Mouse (Mus musculus) embryo, embryonic 10.5 days (tissue): ENCODE data around the gene Nfatc2.

ENCODE experiments used
- DNase-seq: peaks from one replicate; pipeline ENCODE4 v3.0.0-alpha.2; 2015; ENCODE audit warnings: low spot score

The Nfatc2 gene

GRCm38 (mm10) chr2:168527430-168527792, 74.0 kb downstream of the Nfatc2 start:
- no peak for DNase-seq

GRCm38 (mm10) chr2:168526547-168527429, 74.7 kb downstream of the Nfatc2 start:
- no peak for DNase-seq

GRCm38 (mm10) chr2:168525391-168526154, 75.9 kb downstream of the Nfatc2 start:
- no peak for DNase-seq

GRCm38 (mm10) chr2:168524905-168525381, 76.5 kb downstream of the Nfatc2 start:
- peak; percentile 80 for DNase-seq

GRCm38 (mm10) chr2:168522247-168522646, 79.2 kb downstream of the Nfatc2 start:
- DNase-seq = no peak

- DNase-seq = no peak
These were observed 80.7 kb downstream of the Nfatc2 start for GRCm38 (mm10) chr2:168520771-168521170.

GRCm38 (mm10) chr2:168519589-168519988, 81.9 kb downstream of the Nfatc2 start:
- DNase-seq = no peak

- no peak for DNase-seq
These were observed 83.2 kb downstream of the Nfatc2 start for GRCm38 (mm10) chr2:168518256-168518659.

GRCm38 (mm10) chr2:168517774-168518173, 83.7 kb downstream of the Nfatc2 start:
- no peak for DNase-seq

- no peak for DNase-seq
These were observed 84.7 kb downstream of the Nfatc2 start for GRCm38 (mm10) chr2:168516717-168517116.

GRCm38 (mm10) chr2:168515466-168515865, 86.0 kb downstream of the Nfatc2 start:
- no peak for DNase-seq

- no peak for DNase-seq
These were observed 87.3 kb downstream of the Nfatc2 start for GRCm38 (mm10) chr2:168514131-168514530.

- DNase-seq = no peak
These were observed 89.9 kb downstream of the Nfatc2 start for GRCm38 (mm10) chr2:168511529-168511928.

GRCm38 (mm10) chr2:168508469-168509198, 92.8 kb downstream of the Nfatc2 start:
- DNase-seq = no peak

GRCm38 (mm10) chr2:168504431-168505182, 96.8 kb downstream of the Nfatc2 start:
- no peak for DNase-seq

GRCm38 (mm10) chr2:168503735-168504134, 97.7 kb downstream of the Nfatc2 start:
- no peak for DNase-seq

- DNase-seq = no peak
These were observed 100.7 kb downstream of the Nfatc2 start for GRCm38 (mm10) chr2:168500750-168501149.

- no peak for DNase-seq
These were observed 101.2 kb downstream of the Nfatc2 start for GRCm38 (mm10) chr2:168500244-168500643.

- no peak for DNase-seq
These were observed 109.7 kb downstream of the Nfatc2 start for GRCm38 (mm10) chr2:168491791-168492190.

GRCm38 (mm10) chr2:168489953-168490352, 111.5 kb downstream of the Nfatc2 start:
- no peak for DNase-seq

GRCm38 (mm10) chr2:168488158-168488925, 113.1 kb downstream of the Nfatc2 start:
- no peak for DNase-seq
